Mouse (Mus musculus) retina, adult 2 months (tissue): Measurements from ENCODE around the gene Gm6614.
"Not testable (repeated sequence)": the region's sequence is repeated elsewhere in the genome, so short reads cannot be mapped to it uniquely, and the experiment has no call there.

ENCODE experiments used
- DNase-seq: peaks from one replicate; pipeline ENCODE4 v3.0.0-alpha.2; 2012; ENCODE audit warnings: low read depth, low spot score

The Gm6614 gene

DNA sequence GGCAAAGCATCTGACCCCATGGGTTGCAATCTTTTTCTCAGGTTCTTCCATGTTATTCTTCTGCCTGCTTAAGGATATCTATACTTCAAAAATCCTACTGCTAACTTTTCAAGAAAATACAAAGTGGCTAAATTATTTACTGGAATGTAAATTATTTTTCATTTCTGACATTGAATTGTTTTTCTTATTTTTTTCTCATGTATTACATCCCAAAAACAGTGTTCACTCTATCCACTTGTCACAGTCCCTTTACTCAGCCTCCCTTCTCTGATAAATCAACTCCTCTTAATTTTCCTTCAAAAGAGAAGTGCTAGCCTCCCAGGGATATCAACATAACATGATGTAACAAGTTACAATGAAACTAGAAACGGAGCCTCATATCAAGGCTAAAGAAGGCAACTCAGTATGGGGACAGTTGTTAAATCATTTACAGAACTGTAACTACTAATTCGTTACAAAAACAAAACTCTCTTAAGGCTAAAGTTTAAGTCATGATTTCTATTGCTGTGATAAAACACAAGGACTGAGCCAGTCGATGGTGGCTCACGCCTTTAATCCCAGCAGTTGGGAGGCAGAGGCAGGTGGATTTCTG lies at the start of gene Gm6614:
TSS of gene Gm6614 (minus strand) at position 51 of the 592 bp plus-strand sequence.
- DNase-seq: no peak

DNA sequence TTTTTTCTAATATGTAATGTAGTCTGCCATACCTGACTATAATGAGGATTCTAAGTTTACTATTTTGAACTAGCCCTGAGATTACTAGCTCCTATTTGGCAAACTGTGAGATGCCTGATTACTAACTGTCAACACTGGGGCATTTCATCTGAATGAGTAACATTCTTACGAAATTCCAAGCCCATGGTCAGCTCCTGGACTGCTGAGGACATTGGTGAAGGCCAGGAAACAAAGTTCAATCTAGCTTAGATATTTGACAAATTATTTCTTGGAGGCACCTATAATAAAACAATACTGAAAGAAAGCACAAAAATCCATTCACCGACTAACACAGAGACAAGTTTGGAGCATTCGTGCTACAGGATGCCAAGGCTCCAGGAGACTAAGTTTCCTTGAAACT lies 47.1 kb upstream of the Gm6614 start:
- DNase-seq: not testable (repeated sequence)

DNA sequence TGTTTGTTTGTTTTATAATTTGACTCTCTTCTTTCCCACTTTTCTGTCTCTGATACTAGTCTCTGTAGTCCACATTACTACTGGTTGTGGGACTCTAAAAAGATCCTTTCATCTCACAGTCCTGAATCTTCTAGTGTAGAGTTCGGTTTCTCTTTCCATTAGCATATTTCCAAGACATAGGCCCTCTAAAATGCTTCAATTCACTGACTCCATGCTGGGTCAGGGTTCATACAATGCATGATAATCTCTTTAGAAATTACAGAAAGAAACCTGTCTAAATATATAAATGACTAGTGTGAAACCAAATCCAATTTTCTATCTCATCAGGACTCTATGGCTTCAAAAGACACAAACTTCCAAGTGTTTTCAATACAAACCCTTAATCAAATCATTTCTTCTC lies 36.5 kb upstream of the Gm6614 start:
- no peak for DNase-seq

DNA sequence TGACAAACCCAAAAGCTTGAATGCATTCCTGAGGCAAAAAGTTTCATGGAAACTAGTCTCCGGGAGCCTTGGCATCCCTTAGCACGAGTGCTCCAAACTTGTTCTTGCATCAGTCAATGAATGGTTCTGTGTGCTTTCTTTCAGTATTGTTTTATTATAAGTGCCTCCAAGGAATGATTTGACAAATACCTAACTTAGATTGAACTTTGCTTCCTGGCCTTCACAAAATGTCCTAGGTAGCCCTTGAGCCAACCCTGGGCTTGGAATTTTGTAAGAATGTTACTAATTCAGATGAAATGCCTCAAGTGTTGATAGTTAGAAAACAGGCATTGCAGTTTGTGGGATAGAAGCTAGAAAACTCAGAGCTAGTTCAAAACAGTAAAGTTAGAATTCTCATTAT lies 34.5 kb upstream of the Gm6614 start:
- DNase-seq: no peak

DNA sequence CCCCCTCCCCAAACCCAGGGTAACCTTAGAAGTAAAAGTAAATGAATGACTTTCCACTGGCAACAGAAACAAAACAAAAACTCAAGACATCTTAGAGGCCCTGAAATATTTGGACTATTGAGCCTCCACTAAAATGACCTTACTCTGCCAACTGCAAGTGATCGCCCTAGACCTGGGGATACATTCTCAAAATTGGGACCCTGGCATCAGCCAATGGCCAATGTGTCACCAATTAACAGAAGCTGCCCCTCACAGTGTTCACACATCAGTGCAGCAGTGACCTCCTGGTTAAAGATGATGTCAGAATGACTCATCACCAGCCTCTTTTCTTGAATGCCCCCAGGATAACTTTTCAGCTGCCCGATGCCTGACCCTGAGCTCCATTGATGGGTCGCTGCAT lies 30.7 kb upstream of the Gm6614 start:
- no peak for DNase-seq

DNA sequence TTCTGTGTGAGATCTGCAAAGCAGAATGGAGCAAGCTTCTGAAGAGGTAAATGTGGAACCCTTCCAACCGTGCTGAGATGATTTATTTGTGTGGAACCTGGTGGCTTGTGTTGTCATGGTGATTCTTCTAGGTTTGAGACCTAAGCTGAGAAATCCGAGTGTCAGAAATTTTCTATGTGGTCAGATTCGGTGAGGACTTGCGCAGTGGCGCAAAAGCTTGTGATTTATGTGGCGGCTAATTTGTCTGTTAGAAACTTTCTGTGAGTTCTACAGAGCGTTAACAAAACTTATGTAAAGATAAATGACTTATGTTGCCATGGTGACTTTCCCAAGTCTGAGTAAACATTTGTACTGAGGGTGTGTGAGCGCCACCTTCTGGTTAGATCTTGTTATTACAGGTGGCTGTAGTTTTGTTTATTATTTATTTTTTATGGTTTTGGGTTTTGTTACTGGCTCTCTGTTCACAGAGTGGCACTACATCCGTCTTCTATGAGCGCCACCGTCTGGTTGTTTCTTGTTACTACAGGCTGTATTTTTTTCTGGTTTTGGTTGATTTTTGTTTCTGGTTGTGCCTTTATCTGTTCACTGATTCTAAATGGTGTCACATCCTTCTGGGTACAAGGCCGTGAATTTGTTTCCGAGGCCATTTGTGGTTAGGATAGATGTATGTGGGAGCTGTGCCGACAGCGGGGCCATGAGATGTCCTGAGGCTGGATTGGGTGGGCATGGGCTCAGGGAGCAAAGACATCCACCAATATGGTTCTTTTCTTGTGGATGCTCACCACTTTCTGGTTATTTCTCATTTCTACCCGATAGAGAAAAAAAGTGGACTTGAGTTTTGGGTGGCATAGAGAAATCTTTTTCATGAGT lies 29.3 kb upstream of the Gm6614 start:
- DNase-seq: no peak

DNA sequence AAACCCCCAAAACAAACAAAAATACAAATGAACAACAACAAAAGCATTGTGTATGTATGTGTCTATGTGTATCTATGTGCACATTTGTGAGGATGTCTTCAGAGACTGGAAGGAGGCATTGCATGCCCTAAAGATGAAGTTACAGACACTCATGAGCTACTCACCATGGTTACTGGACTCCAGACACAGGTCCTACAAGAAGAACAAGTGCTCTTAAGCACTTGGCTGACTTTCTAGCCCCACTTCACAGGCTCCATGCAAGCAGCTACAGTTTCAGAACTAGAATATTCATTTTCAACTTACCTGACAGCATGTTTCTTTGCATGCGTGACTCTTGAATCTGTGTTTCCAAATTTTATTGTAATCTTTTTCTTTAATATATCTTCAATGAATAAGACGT lies 24.6 kb upstream of the Gm6614 start:
- no peak for DNase-seq

DNA sequence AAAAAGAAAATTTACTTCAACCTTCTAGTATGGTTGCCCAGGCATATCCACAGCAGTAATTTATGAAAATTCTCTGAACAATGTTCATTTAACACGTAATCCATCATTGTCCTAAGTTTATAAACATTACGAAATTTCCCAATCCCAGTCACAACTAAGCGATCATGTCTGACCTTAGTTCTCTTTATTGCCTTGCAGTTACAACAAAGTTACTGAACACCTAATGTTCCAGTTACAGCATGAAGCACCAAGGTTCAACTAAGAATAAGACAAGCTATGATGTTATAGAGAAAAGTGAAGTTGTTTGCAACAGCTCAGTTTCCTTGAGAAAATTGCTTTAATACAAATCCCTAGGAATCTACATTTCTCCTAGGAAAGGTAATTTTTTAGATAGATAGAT lies 10.5 kb upstream of the Gm6614 start:
- no peak for DNase-seq

DNA sequence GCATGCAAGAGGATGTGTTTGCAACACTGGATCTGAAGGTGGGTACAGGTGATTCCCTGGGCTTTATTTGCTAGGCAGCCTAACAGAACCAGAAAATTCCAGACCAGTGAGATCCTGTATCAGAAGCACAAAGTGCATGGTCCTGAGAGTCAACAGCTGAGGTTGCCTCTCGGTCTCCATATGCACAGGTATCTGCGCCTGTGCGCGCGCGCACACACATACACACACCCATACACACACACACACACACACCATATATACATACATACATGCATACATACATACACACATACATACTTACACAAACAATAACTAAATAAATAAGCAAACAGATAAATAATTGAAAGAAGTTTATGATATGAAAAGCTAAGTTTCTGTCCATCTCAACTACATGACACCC lies 24.4 kb downstream of the Gm6614 start:
- DNase-seq: no peak

DNA sequence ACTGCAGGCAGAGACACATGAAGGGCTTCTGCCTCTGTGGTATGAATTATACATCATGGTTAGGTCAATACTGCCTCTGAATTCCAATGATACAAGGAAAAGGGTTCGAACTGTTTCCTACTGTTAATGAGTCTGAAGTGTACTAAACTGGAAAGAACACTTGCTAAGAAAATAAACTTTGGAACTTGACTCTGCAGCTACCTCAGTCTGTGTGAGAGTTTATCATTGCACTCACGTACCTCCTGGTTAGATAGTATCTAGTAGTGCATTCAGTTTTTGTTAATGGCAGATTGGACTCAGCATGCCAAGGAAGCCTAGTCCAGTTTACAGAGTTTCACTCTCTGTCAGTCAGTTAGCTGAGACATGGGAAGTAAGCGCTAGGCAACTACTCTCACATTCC lies 26.6 kb downstream of the Gm6614 start:
- DNase-seq: no peak

DNA sequence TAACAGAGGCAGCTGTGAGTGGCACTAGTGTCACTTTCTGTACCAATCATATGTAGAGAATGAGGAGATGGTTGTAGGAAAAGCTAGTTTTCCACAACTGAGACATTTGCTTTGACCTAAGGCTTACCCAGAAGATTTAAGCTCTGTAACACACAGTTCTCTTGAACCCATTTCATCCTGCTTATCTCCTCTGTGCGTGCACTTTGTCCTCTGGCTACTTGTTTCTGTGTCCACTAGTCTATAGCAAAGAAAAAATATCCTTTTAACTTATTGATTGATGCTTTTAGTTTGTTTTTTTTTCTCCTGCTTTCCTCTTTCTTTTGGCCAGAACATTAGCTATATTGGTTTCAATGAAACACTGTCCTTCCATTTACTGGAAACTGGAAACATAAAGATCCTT lies 48.8 kb downstream of the Gm6614 start:
- DNase-seq: no peak

DNA sequence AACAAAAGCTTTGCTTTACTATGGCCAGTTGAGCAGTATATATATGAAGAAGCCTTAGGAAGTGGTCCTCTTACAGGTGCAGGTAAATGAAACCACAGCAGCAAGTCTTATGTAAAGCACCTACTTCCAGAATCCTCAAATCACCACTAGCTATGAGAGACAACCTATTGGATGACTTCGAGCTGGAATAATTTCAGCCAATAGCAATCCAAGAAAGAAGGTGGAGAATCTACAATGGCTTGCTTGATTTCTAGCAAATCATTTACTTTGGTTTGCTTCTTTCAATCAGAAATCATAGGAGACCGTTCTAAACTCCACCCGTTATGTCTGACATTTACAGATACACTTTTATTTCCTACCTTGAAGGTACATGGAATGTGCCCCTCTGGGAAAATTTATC lies 49.4 kb downstream of the Gm6614 start:
- no peak for DNase-seq

DNA sequence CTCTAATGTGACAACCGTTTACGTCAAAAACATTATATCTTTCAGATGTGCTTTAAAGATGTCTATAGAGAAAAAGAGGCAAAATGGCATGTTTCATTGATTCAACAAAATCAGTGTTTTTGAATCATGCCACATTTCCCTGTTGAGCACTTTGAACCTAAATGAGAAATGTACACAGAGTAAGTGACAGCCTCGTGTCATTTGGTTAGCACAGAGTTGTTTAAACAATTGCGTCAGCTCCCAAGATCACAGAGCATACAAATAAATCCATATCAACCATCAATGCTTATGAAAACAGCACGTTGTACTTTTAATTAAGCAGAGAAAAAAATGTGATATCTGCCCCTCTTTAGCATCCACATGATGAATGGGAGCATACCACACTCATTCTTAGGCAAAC lies 50.7 kb downstream of the Gm6614 start:
- DNase-seq: no peak

DNA sequence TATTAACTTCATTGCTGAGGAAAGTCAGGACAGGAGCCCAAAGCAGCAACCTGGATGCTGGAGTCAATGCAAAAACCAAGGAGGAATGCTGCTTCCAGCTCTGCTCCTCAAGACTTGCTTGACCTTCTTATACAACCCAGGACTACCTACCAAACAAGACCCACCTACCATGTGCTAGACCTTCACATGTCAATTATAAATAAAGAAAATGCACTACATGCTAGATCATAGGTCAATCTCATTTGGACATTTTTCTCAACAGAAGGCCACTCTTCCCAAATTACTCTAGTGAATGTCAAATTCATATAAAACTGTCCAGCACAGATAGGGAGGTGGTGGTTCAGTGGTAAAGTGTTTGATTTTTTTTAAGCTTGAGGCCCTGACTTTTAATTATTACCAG lies 64.4 kb downstream of the Gm6614 start, which contains the start of gene Slco1a1:
TSS of gene Slco1a1 (minus strand) at position 101 of the 400 bp plus-strand sequence.
- no peak for DNase-seq

DNA sequence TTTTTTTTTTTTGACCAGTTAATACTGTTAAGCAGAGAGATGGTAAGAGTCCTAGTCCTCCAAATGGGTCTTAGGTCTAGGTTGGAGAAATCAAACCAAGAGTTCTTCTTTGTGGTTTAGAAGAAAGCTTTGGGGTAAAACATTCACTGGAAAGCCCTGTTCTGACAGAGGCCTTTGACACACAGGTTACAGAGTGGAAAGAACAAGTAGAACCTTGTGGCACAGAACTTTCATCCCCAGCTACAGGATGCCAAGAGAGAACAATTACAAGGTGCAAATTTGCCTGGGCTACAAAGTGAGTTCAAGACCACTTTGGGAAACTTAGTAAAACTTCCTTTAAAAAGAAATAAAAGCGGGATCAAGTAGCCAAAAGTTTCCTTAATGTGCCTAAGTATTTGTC lies 70.8 kb downstream of the Gm6614 start:
- no peak for DNase-seq
